Mouse (Mus musculus) liver, embryonic 15.5 days (tissue): ENCODE results near the gene Gm47969. TPM values are rescaled to one million over a fixed set of nuclear protein-coding genes. Genes with fewer than 3 reads are reported as not detected.

ENCODE experiments used
- ATAC-seq: fragments of 200-750 bp; cut with Nextera tagmentation; 2 replicates; pipeline ENCODE4 v1.8.0; 2017; ENCODE audit warnings: moderate number of reproducible peaks, mild to moderate bottlenecking, moderate library complexity; ENCODE audit not compliant: insufficient read depth
- H3K27ac ChIP-seq: fragments of 300-500 bp; sonication (generic); replicated peaks from 2 replicates; pipeline ENCODE4 v1.5.1; 2015; ENCODE audit warnings: mild to moderate bottlenecking, inconsistent platforms
- H3K27me3 ChIP-seq: fragments of 300-500 bp; sonication (generic); 2 replicates; pipeline ENCODE4 v1.6.1; 2015; ENCODE audit warnings: mild to moderate bottlenecking, inconsistent platforms
- H3K36me3 ChIP-seq: fragments of 300-500 bp; sonication (generic); replicated peaks from 2 replicates; pipeline ENCODE4 v1.6.1; 2015; ENCODE audit warnings: moderate library complexity, mild to moderate bottlenecking, inconsistent platforms
- H3K4me1 ChIP-seq: fragments of 300-500 bp; sonication (generic); replicated peaks from 2 replicates; pipeline ENCODE4 v1.6.1; 2015; ENCODE audit warnings: inconsistent platforms
- H3K4me2 ChIP-seq: fragments of 300-500 bp; sonication (generic); 2 replicates; pipeline ENCODE4 v1.6.1; 2015; ENCODE audit warnings: moderate library complexity, mild to moderate bottlenecking, inconsistent platforms
- H3K4me3 ChIP-seq: fragments of 300-500 bp; sonication (generic); replicated peaks from 2 replicates; pipeline ENCODE4 v1.5.1; 2015; ENCODE audit warnings: mild to moderate bottlenecking, inconsistent platforms
- H3K9ac ChIP-seq: fragments of 300-500 bp; sonication (generic); 2 replicates; pipeline ENCODE4 v1.6.1; 2015; ENCODE audit warnings: moderate library complexity, mild to moderate bottlenecking, inconsistent platforms
- H3K9me3 ChIP-seq: fragments of 300-500 bp; sonication (generic); replicated peaks from 2 replicates; pipeline ENCODE4 v1.6.1; 2016; ENCODE audit warnings: inconsistent platforms
- WGBS: fragments of 180-500 bp; shearing (Covaris S2); methylation state at CpG from one replicate; pipeline ENCODE4 v1.1.7; 2015; ENCODE audit warnings: mixed read lengths; ENCODE audit not compliant: insufficient replicate concordance; 5-methylcytosine and 5-hydroxymethylcytosine counted together
- polyA plus RNA-seq: library from polyadenylated mRNA; unstranded; fragments of >200 nt; fragmentation: Nextera tagmentation; extraction: Ambion mirVana; gene quantifications from 2 replicates; pipeline ENCODE4 v1.2.1, GENCODE M21; 2015

Gm47969 gene
- polyA plus RNA-seq, 1 experiment from 2014 or later, result not detected

- no peak; the same call in 1 of the 2 replicates for ATAC-seq
- Histone ChIP-seq H3K4me3 (peak within 1 kb of the TSS; percentile 45), H3K36me3 (no peaks in the 10 kb centered on the region), H3K9ac (no peak within 1 kb of the TSS), H3K27me3 (no peaks in the 10 kb centered on the region; the same call in 1 of the 2 replicates), H3K27ac (no peak within 1 kb of the TSS), H3K9me3 (no peaks in the 10 kb centered on the region), H3K4me1 (no peaks in the 10 kb centered on the region), H3K4me2 (peak within 1 kb of the TSS; percentile 62)
- under 1% methylated on average over 25 of the region's 25 CpGs for WGBS
Measured at GRCm38 (mm10) chr1:83038109-83038672, 6.5 kb upstream of the Gm47969 start, which contains the start of gene Slc19a3. Gene Slc19a3, minus strand, starts transcription at chr1:83038448.

GRCm38 (mm10) chr1:83039080-83039479 lies 5.7 kb upstream of the Gm47969 start:
- Histone ChIP-seq H3K4me3 (no peak overlapping the region), H3K9ac (no peak overlapping the region), H3K4me2 (no peak overlapping the region), H3K36me3 (no peaks in the 10 kb centered on the region), H3K9me3 (no peaks in the 10 kb centered on the region), H3K4me1 (no peaks in the 10 kb centered on the region), H3K27me3 (no peaks in the 10 kb centered on the region; the same call in 1 of the 2 replicates), H3K27ac (no peak overlapping the region)
- WGBS, result 52% methylated on average over 4 of the region's 4 CpGs
- ATAC-seq, result no peak

- no peaks in the 10 kb centered on the region; the same call in 1 of the 2 replicates for H3K27me3 ChIP-seq
- H3K4me2 ChIP-seq, result no peak within 1 kb of the TSS
- H3K9ac ChIP-seq, result no peak within 1 kb of the TSS
- H3K9me3 ChIP-seq, result no peaks in the 10 kb centered on the region
- no peaks in the 10 kb centered on the region for H3K4me1 ChIP-seq
- ATAC-seq, result no peak
- no peak within 1 kb of the TSS for H3K4me3 ChIP-seq
- H3K27ac ChIP-seq, result no peak within 1 kb of the TSS
- WGBS, result 62% methylated on average over 2 of the region's 2 CpGs
- no peaks in the 10 kb centered on the region for H3K36me3 ChIP-seq
Measured at GRCm38 (mm10) chr1:83042380-83042779, 2.4 kb upstream of the Gm47969 start, which contains the start of gene Krtap28-10. Gene Krtap28-10, minus strand, starts transcription at chr1:83042480.

GRCm38 (mm10) chr1:83058481-83058880 lies 13.7 kb downstream of the Gm47969 start:
- no peak for ATAC-seq
- Histone ChIP-seq H3K4me1 (no peaks in the 10 kb centered on the region), H3K4me3 (no peak overlapping the region), H3K27me3 (no peaks in the 10 kb centered on the region), H3K27ac (no peak overlapping the region), H3K36me3 (no peaks in the 10 kb centered on the region), H3K9ac (no peak overlapping the region), H3K9me3 (no peaks in the 10 kb centered on the region), H3K4me2 (no peak overlapping the region)
- WGBS, result 54% methylated on average over 1 of the region's 1 CpGs

GRCm38 (mm10) chr1:83059278-83059677 lies 14.5 kb downstream of the Gm47969 start, which contains the start of gene A030005K14Rik:
Gene A030005K14Rik, minus strand, starts transcription at chr1:83059378.
- H3K4me2 ChIP-seq, result no peak within 1 kb of the TSS
- no peaks in the 10 kb centered on the region for H3K9me3 ChIP-seq
- H3K27me3 ChIP-seq, result no peaks in the 10 kb centered on the region
- 69% methylated on average over 9 of the region's 9 CpGs for WGBS
- H3K4me3 ChIP-seq, result no peak within 1 kb of the TSS
- ATAC-seq, result no peak
- no peaks in the 10 kb centered on the region for H3K4me1 ChIP-seq
- H3K27ac ChIP-seq, result no peak within 1 kb of the TSS
- no peaks in the 10 kb centered on the region for H3K36me3 ChIP-seq
- no peak within 1 kb of the TSS for H3K9ac ChIP-seq

- H3K36me3 ChIP-seq, result no peaks in the 10 kb centered on the region
- H3K4me3 ChIP-seq, result no peak within 1 kb of the TSS
- H3K4me2 ChIP-seq, result no peak within 1 kb of the TSS
- H3K9me3 ChIP-seq, result no peaks in the 10 kb centered on the region
- no peak for ATAC-seq
- H3K27ac ChIP-seq, result no peak within 1 kb of the TSS
- no peaks in the 10 kb centered on the region for H3K4me1 ChIP-seq
- H3K27me3 ChIP-seq, result no peaks in the 10 kb centered on the region
- H3K9ac ChIP-seq, result no peak within 1 kb of the TSS
- 80% methylated on average over 4 of the region's 4 CpGs for WGBS
Measured at GRCm38 (mm10) chr1:83060643-83061042, 15.9 kb downstream of the Gm47969 start, which contains the start of gene Krtap28-13. Gene Krtap28-13, plus strand, starts transcription at chr1:83060930.

GRCm38 (mm10) chr1:83064851-83065250 lies 20.1 kb downstream of the Gm47969 start:
- 14% methylated on average over 3 of the region's 3 CpGs for WGBS
- no peak overlapping the region for H3K9ac ChIP-seq
- H3K4me3 ChIP-seq, result no peak overlapping the region
- no peaks in the 10 kb centered on the region for H3K9me3 ChIP-seq
- no peaks in the 10 kb centered on the region for H3K27me3 ChIP-seq
- no peak overlapping the region for H3K4me2 ChIP-seq
- ATAC-seq, result no peak
- no peaks in the 10 kb centered on the region for H3K36me3 ChIP-seq
- no peaks in the 10 kb centered on the region for H3K4me1 ChIP-seq
- no peak overlapping the region for H3K27ac ChIP-seq

- Histone ChIP-seq H3K9ac (no peak overlapping the region), H3K27ac (no peak overlapping the region), H3K4me1 (no peaks in the 10 kb centered on the region), H3K27me3 (no peaks in the 10 kb centered on the region), H3K4me2 (no peak overlapping the region), H3K9me3 (no peaks in the 10 kb centered on the region), H3K36me3 (no peaks in the 10 kb centered on the region), H3K4me3 (no peak overlapping the region)
- ATAC-seq, result no peak
- 67% methylated on average over 4 of the region's 4 CpGs for WGBS
Measured at GRCm38 (mm10) chr1:83066577-83066976, 21.8 kb downstream of the Gm47969 start.

GRCm38 (mm10) chr1:83067205-83067604 lies 22.5 kb downstream of the Gm47969 start:
- H3K4me2 ChIP-seq, result no peak overlapping the region
- no peak overlapping the region for H3K27ac ChIP-seq
- H3K4me1 ChIP-seq, result no peaks in the 10 kb centered on the region
- H3K36me3 ChIP-seq, result no peaks in the 10 kb centered on the region
- H3K9ac ChIP-seq, result no peak overlapping the region
- H3K27me3 ChIP-seq, result no peaks in the 10 kb centered on the region
- no peak overlapping the region for H3K4me3 ChIP-seq
- H3K9me3 ChIP-seq, result no peaks in the 10 kb centered on the region
- 69% methylated on average over 10 of the region's 10 CpGs for WGBS
- ATAC-seq, result no peak

- no peak overlapping the region for H3K4me2 ChIP-seq
Measured at GRCm38 (mm10) chr1:83075526-83076189, 30.9 kb downstream of the Gm47969 start.

GRCm38 (mm10) chr1:83076190-83076917 lies 31.6 kb downstream of the Gm47969 start:
- Histone ChIP-seq H3K4me3 (no peak overlapping the region), H3K9ac (no peak overlapping the region), H3K9me3 (no peaks in the 10 kb centered on the region), H3K4me2 (no peak overlapping the region), H3K4me1 (no peaks in the 10 kb centered on the region), H3K27me3 (no peaks in the 10 kb centered on the region), H3K27ac (no peak overlapping the region), H3K36me3 (no peaks in the 10 kb centered on the region)
- no peak for ATAC-seq
- WGBS, result 34% methylated on average over 11 of the region's 11 CpGs

More at GRCm38 (mm10) chr1:83075526-83076189, 30.9 kb downstream of the Gm47969 start:
- Histone ChIP-seq H3K27ac (no peak overlapping the region), H3K9ac (no peak overlapping the region), H3K27me3 (no peaks in the 10 kb centered on the region), H3K4me3 (no peak overlapping the region), H3K36me3 (no peaks in the 10 kb centered on the region), H3K9me3 (no peaks in the 10 kb centered on the region), H3K4me1 (no peaks in the 10 kb centered on the region)
- ATAC-seq, result no peak
- WGBS, result 29% methylated on average over 15 of the region's 15 CpGs
